Mouse (Mus musculus): ENCODE results near the gene Fkbpl. TPM values are rescaled to one million over a fixed set of nuclear protein-coding genes. Genes with fewer than 3 reads are reported as not detected.

The Fkbpl gene
- polyA plus RNA-seq, 1 experiment from 2014 or later: 14.4 TPM

DNA sequence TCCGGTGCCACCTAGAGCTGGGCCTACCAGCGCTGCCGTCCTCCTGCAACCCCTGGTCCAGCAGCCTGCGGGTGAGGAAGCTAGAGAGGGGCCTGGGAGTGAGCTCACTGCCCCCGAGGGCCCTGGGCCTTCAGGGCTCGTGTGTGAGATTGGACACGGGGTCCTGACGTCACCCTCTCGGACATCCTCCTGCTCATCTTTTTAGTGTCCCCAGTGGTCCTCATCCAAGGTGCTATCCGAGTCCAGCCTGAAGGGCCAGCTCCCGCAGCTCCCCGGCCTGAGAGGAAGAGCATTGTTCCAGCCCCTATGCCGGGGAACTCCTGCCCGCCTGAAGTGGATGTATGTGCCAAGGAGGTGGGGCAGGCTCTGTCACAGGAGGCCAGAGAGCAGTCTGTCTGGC is 6.2 kb downstream of the Fkbpl start:
- H3K9ac ChIP-seq (ENCODE audit: low read length): no peak overlapping the region
- DNase-seq (ENCODE audit: low spot score, missing footprints): no peak
- WGBS: 95% methylated on average over 14 of the region's 14 CpGs

DNA sequence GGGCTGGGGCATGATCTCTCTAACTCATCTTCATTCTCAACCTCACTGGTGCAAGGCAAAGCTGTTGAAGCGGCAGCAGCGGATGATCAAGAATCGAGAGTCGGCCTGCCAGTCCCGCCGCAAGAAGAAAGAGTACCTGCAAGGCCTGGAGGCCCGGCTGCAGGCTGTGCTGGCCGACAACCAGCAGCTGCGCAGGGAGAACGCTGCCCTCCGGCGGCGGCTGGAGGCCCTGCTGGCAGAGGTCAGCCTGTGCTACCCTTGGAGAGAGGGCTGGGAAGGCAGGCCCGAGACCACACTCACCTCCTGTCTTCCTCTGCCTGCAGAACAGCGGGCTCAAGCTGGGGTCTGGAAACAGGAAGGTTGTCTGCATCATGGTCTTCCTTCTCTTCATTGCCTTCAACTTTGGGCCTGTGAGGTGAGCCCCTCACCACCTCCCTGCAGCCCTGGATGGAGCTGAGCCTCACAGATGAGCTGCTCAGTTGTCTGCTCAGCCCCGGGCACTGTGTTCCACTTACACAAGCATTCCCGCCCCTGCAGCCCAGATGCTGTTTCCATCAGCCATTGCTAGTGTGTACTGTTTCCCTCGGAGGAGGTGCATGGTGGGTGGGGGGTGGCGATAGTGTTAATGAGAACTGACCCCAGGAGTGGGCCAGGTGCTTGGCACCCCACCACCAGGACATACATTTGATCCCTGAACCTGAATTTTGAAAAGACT is 7.1 kb downstream of the Fkbpl start:
- Histone ChIP-seq H3K9ac (ENCODE audit: low read length) (no peak overlapping the region), H3K9me3 (ENCODE audit: control insufficient read depth, low read length) (no peaks in the 10 kb centered on the region), H3K4me3 (ENCODE audit: low read depth, low read length) (no peak overlapping the region), H3K4me1 (ENCODE audit: control insufficient read depth, insufficient read depth, low read length) (peaks cover 13% of the 10 kb centered on the region), H3K36me3 (ENCODE audit: control insufficient read depth, insufficient read depth, low read length) (peaks cover 14% of the 10 kb centered on the region), H3K4me2 (no peak overlapping the region), H3K27me3 (ENCODE audit: control insufficient read depth, insufficient read depth, low read length) (no peaks in the 10 kb centered on the region), H3K27ac (ENCODE audit: low read depth, low read length) (no peak overlapping the region)
- DNase-seq (ENCODE audit: low spot score, missing footprints) (no peak), ATAC-seq (ENCODE audit: low FRiP score) (no peak)
- 47% methylated on average over 19 of the region's 19 CpGs for WGBS

More for the DNA sequence above, 6.2 kb downstream of the Fkbpl start:
- ATAC-seq (ENCODE audit: low FRiP score): no peak
- Histone ChIP-seq H3K27ac (ENCODE audit: low read depth, low read length) (no peak overlapping the region), H3K9me3 (ENCODE audit: control insufficient read depth, low read length) (no peaks in the 10 kb centered on the region), H3K4me1 (ENCODE audit: control insufficient read depth, insufficient read depth, low read length) (peaks cover 10% of the 10 kb centered on the region), H3K4me3 (ENCODE audit: low read depth, low read length) (no peak overlapping the region), H3K4me2 (no peak overlapping the region), H3K27me3 (ENCODE audit: control insufficient read depth, insufficient read depth, low read length) (no peaks in the 10 kb centered on the region), H3K36me3 (ENCODE audit: control insufficient read depth, insufficient read depth, low read length) (peaks cover 14% of the 10 kb centered on the region)

DNA sequence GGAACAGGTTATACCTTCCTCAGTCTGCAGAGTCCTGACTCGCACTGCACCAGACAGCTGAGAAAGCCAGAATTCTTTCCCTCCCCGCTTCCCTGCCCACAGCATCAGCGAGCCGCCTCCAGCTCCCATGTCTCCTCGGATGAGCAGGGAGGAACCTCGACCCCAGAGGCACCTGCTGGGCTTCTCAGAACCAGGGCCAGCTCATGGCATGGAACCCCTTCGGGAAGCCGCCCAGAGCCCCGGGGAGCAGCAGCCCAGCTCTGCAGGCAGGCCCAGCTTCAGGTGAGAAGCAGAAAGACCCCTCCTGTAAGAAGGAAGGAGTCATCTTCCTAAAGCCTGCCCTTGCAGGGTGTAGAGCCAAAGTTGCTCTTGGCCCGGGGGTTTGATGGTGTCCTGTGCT is 8.0 kb downstream of the Fkbpl start:
- Histone ChIP-seq H3K9ac (ENCODE audit: low read length) (no peak overlapping the region), H3K4me1 (ENCODE audit: control insufficient read depth, insufficient read depth, low read length) (peaks cover 12% of the 10 kb centered on the region), H3K36me3 (ENCODE audit: control insufficient read depth, insufficient read depth, low read length) (peaks cover 14% of the 10 kb centered on the region), H3K4me2 (no peak overlapping the region), H3K27ac (ENCODE audit: low read depth, low read length) (no peak overlapping the region), H3K9me3 (ENCODE audit: control insufficient read depth, low read length) (no peaks in the 10 kb centered on the region), H3K27me3 (ENCODE audit: control insufficient read depth, insufficient read depth, low read length) (no peaks in the 10 kb centered on the region), H3K4me3 (ENCODE audit: low read depth, low read length) (no peak overlapping the region)
- no peak for DNase-seq (ENCODE audit: low spot score, missing footprints)
- 89% methylated on average over 10 of the region's 10 CpGs for WGBS
- no peak for ATAC-seq (ENCODE audit: low FRiP score)

DNA sequence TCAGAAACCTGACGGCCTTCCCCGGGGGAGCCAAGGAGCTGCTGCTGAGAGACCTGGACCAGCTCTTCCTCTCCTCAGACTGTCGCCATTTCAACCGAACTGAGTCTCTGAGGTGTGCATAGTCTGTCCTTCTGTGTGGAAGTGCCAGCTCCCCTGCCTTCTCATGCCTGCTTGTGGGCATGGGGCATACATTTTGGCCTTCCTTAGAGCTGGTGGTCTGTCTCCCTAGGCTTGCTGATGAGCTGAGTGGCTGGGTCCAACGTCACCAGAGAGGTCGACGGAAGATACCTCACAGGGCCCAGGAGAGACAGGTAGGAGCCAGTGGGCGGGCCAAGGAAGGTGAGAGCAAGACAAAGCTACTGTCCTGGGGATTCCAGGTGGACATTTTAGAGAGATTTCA is 8.4 kb downstream of the Fkbpl start:
- peaks cover 14% of the 10 kb centered on the region for H3K36me3 ChIP-seq (ENCODE audit: control insufficient read depth, insufficient read depth, low read length)
- H3K27me3 ChIP-seq (ENCODE audit: control insufficient read depth, insufficient read depth, low read length): no peaks in the 10 kb centered on the region
- H3K27ac ChIP-seq (ENCODE audit: low read depth, low read length): no peak overlapping the region
- H3K9ac ChIP-seq (ENCODE audit: low read length): no peak overlapping the region
- H3K9me3 ChIP-seq (ENCODE audit: control insufficient read depth, low read length): no peaks in the 10 kb centered on the region
- no peak overlapping the region for H3K4me3 ChIP-seq (ENCODE audit: low read depth, low read length)
- H3K4me1 ChIP-seq (ENCODE audit: control insufficient read depth, insufficient read depth, low read length): peaks cover 8% of the 10 kb centered on the region
- no peak for ATAC-seq (ENCODE audit: low FRiP score)
- no peak overlapping the region for H3K4me2 ChIP-seq
- WGBS: 89% methylated on average over 8 of the region's 8 CpGs
- DNase-seq (ENCODE audit: low spot score, missing footprints): no peak

DNA sequence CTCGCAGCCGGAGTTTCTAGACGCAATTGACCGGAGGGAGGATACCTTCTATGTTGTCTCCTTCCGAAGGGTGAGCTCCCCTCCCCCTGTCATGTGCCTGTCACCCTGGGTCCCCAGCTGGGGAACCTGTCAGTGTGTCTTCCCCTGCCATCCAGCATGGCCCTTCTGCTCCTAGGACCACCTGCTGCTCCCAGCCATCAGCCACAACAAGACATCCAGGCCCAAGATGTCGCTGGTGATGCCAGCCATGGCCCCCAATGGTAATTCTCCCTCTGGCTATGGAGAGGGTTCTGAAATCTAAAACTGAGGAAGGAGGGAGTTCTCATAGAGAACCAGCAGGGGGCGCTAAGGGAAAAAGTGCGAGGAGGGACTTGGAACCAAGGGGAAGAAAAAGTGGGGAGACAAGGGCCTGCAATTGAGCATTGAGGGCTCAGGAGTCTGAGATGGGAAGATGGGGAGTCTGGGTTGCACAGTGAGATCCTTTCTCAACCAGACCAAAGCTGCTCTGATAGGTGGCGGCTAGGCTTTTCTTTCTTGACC is 9.3 kb downstream of the Fkbpl start:
- 66% methylated on average over 9 of the region's 9 CpGs for WGBS
- Histone ChIP-seq H3K36me3 (ENCODE audit: control insufficient read depth, insufficient read depth, low read length) (peaks cover 14% of the 10 kb centered on the region), H3K4me2 (no peak overlapping the region), H3K27ac (ENCODE audit: low read depth, low read length) (no peak overlapping the region), H3K27me3 (ENCODE audit: control insufficient read depth, insufficient read depth, low read length) (no peaks in the 10 kb centered on the region), H3K4me3 (ENCODE audit: low read depth, low read length) (no peak overlapping the region), H3K4me1 (ENCODE audit: control insufficient read depth, insufficient read depth, low read length) (0 out of 2 replicates have a peak, but pooled peaks cover 3% of the 10 kb centered on the region), H3K9ac (ENCODE audit: low read length) (no peak overlapping the region), H3K9me3 (ENCODE audit: control insufficient read depth, low read length) (no peaks in the 10 kb centered on the region)
- ATAC-seq (ENCODE audit: low FRiP score): no peak
- peak; percentile 94 for DNase-seq (ENCODE audit: low spot score, missing footprints)

DNA sequence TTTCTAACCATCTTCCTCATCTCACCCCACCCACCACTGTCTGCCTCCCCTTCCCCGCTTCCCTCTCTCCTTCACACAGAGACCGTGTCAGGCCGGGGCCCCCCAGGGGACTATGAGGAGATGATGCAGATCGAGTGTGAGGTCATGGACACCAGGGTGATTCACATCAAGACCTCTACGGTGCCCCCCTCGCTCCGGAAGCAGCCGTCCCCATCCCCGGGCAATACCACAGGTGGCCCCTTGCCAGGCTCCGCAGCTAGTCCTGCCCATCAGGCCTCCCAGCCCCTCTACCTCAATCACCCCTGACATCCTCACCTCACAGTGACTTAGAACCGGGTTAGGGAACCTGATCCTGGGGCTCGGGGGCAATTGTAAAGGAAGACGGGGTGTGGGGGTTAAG is 9.8 kb downstream of the Fkbpl start:
- H3K27me3 ChIP-seq (ENCODE audit: control insufficient read depth, insufficient read depth, low read length): no peaks in the 10 kb centered on the region
- WGBS: 91% methylated on average over 13 of the region's 13 CpGs
- H3K27ac ChIP-seq (ENCODE audit: low read depth, low read length): no peak overlapping the region
- H3K36me3 ChIP-seq (ENCODE audit: control insufficient read depth, insufficient read depth, low read length): peaks cover 12% of the 10 kb centered on the region
- DNase-seq (ENCODE audit: low spot score, missing footprints) (no peak), ATAC-seq (ENCODE audit: low FRiP score) (no peak)
- H3K4me3 ChIP-seq (ENCODE audit: low read depth, low read length): no peak overlapping the region
- H3K9ac ChIP-seq (ENCODE audit: low read length): no peak overlapping the region
- no peaks in the 10 kb centered on the region for H3K9me3 ChIP-seq (ENCODE audit: control insufficient read depth, low read length)
- no peak overlapping the region for H3K4me2 ChIP-seq
- 0 out of 2 replicates have a peak, but pooled peaks cover 3% of the 10 kb centered on the region for H3K4me1 ChIP-seq (ENCODE audit: control insufficient read depth, insufficient read depth, low read length)

DNA sequence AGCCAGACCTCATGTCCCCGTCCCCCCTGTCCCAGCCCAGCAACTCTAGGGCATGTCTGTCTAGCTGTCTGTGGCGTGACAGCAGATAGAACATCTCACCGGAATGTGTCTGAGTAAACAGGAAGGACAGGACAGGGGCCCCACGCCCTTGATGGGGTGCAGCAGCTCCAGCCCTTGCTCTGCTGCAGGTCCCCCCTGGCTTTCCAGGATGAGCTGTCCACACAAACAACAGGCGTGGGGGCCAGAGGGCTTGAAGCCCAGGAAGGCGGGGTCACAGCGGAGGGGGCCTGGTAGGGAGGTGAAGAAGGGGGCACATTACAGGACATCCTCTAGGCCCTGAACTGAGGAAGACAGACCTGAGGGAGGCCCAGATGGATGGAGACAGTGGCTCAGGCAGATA is 10.6 kb downstream of the Fkbpl start:
- WGBS: 88% methylated on average over 7 of the region's 7 CpGs
- H3K9ac ChIP-seq (ENCODE audit: low read length): no peak overlapping the region
- peaks cover 9% of the 10 kb centered on the region for H3K36me3 ChIP-seq (ENCODE audit: control insufficient read depth, insufficient read depth, low read length)
- H3K9me3 ChIP-seq (ENCODE audit: control insufficient read depth, low read length): no peaks in the 10 kb centered on the region
- H3K4me2 ChIP-seq: no peak overlapping the region
- ATAC-seq (ENCODE audit: low FRiP score) (no peak), DNase-seq (ENCODE audit: low spot score, missing footprints) (no peak)
- no peak overlapping the region for H3K4me3 ChIP-seq (ENCODE audit: low read depth, low read length)
- H3K4me1 ChIP-seq (ENCODE audit: control insufficient read depth, insufficient read depth, low read length): 0 out of 2 replicates have a peak, but pooled peaks cover 3% of the 10 kb centered on the region
- no peak overlapping the region for H3K27ac ChIP-seq (ENCODE audit: low read depth, low read length)
- H3K27me3 ChIP-seq (ENCODE audit: control insufficient read depth, insufficient read depth, low read length): no peaks in the 10 kb centered on the region

DNA sequence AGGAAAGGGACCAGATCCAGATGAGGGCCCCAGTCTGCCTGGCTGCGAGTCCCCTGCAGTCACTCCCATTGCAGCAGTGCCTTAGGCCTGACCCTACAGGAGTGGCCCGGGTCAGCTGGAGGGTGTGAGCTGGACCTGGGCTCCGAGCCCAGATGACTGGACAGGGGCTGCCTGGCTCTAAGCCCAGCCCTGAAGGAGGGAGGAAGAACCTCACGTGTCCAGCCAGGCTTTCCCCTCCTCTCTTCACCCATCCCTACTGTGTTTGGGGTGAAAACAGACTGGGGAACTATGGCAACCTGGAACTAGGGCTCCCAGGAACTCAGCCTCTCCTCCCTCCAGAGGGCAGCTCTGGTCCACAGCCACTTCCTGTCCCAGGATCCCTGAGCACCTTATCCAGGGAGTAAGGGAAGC is 11.0 kb downstream of the Fkbpl start:
- Histone ChIP-seq H3K4me2 (no peak overlapping the region), H3K9ac (ENCODE audit: low read length) (no peak overlapping the region), H3K27me3 (ENCODE audit: control insufficient read depth, insufficient read depth, low read length) (no peaks in the 10 kb centered on the region), H3K36me3 (ENCODE audit: control insufficient read depth, insufficient read depth, low read length) (peaks cover 9% of the 10 kb centered on the region), H3K27ac (ENCODE audit: low read depth, low read length) (no peak overlapping the region), H3K9me3 (ENCODE audit: control insufficient read depth, low read length) (no peaks in the 10 kb centered on the region), H3K4me3 (ENCODE audit: low read depth, low read length) (no peak overlapping the region), H3K4me1 (ENCODE audit: control insufficient read depth, insufficient read depth, low read length) (0 out of 2 replicates have a peak, but pooled peaks cover 3% of the 10 kb centered on the region)
- ATAC-seq (ENCODE audit: low FRiP score) (no peak), DNase-seq (ENCODE audit: low spot score, missing footprints) (no peak)
- WGBS: 68% methylated on average over 4 of the region's 4 CpGs

DNA sequence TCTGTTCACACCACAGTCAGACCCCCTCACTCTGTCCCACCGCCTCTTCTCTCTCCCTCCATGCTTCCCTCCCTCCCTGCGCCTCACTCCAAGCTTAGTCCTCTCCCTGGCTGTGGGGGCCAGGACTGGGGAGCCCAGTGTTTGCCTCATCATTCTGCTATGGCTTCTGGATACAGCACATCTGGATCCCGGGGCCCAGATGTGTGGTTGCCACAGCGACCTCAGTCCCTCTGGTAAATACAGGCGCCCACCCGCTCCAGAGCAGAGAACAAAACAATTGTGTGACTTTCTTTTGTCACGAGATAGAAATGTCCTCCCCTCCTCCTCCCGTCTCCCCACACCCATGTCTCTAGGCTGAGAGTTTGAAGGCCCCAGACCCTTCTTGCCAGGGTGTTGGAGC is 12.1 kb downstream of the Fkbpl start:
- Histone ChIP-seq H3K9ac (ENCODE audit: low read length) (no peak overlapping the region), H3K4me2 (no peak overlapping the region), H3K4me3 (ENCODE audit: low read depth, low read length) (no peak overlapping the region), H3K4me1 (ENCODE audit: control insufficient read depth, insufficient read depth, low read length) (peaks cover 3% of the 10 kb centered on the region; the same call in 1 of the 2 replicates), H3K27ac (ENCODE audit: low read depth, low read length) (no peak overlapping the region; the same call in 1 of the 2 replicates), H3K27me3 (ENCODE audit: control insufficient read depth, insufficient read depth, low read length) (no peaks in the 10 kb centered on the region), H3K9me3 (ENCODE audit: control insufficient read depth, low read length) (no peaks in the 10 kb centered on the region), H3K36me3 (ENCODE audit: control insufficient read depth, insufficient read depth, low read length) (peaks cover 4% of the 10 kb centered on the region)
- WGBS: 38% methylated on average over 8 of the region's 8 CpGs
- ATAC-seq (ENCODE audit: low FRiP score): no peak
- no peak for DNase-seq (ENCODE audit: low spot score, missing footprints)

Measured in midbrain, embryonic 11.5 days (tissue).